Mouse (Mus musculus): Measurements from ENCODE around the gene Atp6v0a1.
"Not testable (repeated sequence)": the region's sequence is repeated elsewhere in the genome, so short reads cannot be mapped to it uniquely, and the experiment has no call there.

Atp6v0a1 gene

DNA sequence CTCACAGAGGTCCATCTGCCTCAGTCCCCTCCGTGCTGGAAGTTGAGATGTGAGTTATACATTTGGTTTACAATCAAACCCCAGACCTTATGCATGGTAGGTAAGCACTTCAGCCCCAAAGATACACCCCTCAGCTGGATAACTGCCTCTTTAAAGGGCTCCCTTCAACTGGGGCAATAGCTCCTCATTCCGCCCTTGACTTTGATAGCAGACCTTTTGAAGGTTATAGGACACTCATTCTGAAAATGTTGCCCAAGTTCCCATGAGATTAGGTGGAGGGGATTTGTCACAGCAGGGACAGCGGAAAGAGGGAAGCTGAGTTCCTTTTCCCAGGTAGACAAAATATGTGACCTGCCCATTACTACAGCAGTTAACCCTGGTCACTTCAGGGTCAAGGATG, 28.0 kb upstream of the Atp6v0a1 start:
- no peak for ATAC-seq (ENCODE audit: low TSS enrichment)

DNA sequence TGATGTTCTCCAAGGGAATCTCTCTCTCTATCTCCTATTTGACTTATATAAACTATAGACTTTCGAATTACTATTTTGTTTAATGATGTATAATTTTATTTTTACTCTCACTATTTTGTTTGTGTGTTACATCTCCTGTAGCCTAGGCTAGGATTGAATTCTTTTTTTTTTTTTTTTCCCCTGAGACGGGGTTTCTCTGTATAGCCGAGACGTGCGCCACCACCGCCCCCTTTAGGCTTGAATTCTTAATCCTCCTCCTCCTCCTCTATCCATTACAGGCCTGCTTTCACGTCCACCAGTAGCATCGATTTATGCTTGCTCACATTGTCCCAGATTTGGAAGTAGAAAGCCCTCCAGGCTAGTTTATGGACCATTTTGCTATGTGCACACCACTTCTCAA, 27.2 kb upstream of the Atp6v0a1 start:
- no peak for ATAC-seq (ENCODE audit: low TSS enrichment)

DNA sequence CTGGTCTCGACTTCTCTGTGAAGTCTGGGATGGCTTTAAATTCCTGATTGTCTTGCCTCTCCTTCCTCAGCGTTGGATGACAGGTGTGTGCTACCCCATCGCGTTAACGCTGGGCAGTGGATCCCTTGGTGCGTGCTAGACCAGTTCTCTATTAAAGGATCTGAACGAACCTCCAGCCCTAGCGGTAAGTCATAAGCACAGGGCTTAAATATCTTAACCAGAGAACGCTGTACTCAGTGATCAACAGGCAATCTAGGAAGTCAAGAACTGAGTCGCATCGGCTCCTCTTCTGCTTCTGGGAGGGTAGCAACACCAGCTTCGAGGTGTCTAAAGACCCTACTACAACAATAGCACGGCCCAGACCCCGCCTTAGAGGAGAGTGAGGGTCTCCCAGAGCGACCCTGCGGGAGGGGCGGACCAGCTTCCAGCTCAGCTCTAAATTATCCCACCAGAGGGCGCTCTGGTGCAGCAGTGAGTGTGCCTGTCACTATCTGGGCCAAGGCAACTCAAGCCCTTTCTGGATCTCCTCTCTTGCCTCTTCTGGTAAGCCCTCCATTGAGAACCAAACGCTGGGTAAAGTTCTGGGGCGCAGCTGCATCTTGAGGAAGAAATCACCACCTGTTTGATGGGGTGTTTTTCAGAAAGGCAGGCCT, 26.0 kb upstream of the Atp6v0a1 start:
- ATAC-seq (ENCODE audit: low TSS enrichment) = peak; percentile 69; the same call in 1 of the 2 replicates

DNA sequence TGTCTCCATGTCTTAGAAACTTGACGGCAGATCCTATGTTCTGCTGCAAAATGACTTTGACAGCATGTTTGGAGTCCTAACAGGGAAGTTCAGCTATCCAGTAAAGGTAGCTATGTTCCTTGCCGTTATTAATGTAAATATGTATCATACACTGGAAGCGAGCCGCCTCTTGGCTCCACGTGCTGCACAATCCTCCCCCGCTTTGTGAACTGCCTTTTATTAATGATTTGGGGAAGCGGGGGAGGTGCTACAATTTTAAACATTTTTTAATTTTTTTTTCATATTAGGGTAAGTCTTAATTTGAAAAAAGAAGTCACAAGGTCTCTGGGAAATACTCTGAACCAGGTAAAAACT, 25.5 kb upstream of the Atp6v0a1 start:
- no peak for ATAC-seq (ENCODE audit: low TSS enrichment)

DNA sequence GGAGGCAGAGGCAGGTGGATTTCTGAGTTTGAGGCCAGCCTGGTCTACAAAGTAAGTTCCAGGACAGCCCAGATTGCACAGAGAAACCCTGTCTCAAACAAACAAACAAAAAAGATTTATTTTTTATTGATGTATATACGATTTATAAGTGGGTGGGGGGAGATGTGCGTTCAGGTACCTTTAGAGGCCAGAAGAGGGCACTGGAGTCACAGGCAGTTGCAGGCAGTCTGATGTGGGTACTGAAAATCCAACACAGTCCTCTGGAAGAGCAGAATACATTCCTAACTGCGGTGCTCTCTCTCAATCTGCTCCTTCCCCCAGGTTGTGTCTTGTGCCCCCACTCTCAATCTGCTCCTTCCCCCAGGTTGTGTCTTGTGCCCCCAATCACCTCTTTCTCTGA, 23.6 kb upstream of the Atp6v0a1 start:
- no peak for ATAC-seq (ENCODE audit: low TSS enrichment)

DNA sequence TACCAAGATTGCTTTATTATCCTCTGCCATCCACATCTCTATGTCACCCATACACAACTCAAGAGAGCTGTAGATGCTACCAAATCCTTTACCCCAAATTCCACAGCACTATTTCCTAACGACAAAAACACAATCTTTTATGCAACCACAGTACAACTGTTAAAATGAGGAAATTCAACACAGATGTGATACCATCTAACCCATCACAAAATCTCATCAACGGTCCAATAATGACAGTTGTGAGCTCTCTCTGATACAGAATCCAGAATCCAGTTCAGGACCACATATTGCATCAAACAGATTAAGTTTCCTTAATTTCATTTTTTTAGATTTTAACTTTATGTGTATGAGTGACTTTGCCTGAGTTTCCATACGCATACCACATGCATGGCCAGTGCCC, 20.6 kb upstream of the Atp6v0a1 start:
- ATAC-seq (ENCODE audit: low TSS enrichment) = no peak

DNA sequence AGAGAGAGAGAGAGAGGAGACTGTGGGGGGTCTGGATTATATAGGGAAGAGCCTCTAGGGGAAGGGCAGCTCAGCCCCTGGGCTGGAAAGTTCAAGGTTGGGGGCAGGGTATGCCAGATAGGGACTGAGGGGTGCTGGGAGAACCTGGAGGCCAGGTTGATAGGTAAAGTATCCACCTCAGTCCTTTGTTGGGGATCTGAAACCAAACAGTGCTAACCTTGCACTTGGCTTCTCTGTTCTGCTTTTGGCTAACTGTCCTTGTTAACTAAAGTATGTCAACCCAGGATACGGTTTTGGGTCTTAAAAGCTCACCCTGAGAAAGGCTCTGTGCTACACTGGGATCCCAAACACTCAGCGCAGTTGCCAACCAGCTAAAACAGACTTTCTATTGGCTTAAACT, 19.6 kb upstream of the Atp6v0a1 start:
- no peak for ATAC-seq (ENCODE audit: low TSS enrichment)

DNA sequence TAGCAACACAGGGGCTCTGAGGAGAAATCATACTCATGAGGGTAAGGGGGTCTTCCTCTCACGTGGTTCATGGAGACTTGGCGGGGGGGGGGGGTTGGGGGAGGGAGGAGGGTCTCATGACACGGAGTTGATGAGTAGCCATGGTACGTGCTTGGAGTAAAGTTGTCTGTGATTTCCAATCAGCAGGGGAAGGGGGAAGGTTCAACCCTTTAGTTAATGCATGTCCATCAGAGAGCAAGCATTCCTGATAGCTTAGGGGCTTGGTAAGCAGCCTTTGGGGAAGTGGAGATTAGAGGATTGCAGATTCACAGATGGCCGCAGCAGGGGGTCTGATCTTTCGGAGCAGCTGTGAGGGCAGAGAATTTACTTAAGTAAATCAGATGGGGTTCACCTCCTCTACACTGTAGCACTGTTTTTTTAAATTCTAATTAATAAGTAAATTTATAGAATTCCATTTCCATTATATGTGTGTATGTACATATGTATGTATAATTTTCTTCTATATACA, 18.2 kb upstream of the Atp6v0a1 start:
- no peak for ATAC-seq (ENCODE audit: low TSS enrichment)

DNA sequence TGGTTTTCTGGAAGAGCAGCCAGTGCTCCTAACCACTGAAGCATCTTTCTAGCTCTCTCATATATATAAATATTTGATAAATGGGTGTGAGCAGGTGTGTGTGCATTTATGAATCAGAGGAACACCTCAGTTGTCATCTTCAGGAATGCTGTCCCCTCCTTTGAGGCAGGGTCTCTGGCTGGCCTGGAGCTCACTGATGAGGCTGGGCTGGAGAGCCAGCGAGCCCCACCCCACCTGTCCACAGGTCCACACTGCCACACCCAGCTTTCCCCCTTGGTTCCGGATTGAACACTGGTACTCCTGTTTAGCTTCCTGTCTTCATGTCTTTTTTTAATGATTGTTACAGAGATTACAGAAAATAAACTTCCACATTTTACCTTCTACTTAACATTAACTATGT, 15.8 kb upstream of the Atp6v0a1 start:
- no peak for ATAC-seq (ENCODE audit: low TSS enrichment)

DNA sequence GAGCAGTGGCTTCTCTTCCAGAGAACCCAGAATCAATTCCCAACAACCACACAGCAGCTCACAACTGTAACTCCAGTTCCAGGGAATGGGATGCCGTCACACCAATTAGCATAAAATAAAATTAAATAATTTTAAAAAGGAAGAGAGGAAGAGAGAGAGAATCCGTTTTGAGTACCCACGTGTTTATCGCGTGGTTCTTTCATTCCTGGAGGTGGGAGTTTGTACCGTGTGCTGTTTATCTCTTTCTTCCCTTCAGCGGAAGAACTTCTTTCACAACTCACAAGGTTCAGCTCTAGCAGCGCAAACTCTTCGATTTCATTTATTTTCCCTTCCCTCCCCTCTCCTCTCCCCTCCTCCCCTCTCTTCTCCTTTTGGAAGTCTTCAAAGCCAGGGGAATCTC, 15.0 kb upstream of the Atp6v0a1 start:
- ATAC-seq (ENCODE audit: low TSS enrichment) = no peak

DNA sequence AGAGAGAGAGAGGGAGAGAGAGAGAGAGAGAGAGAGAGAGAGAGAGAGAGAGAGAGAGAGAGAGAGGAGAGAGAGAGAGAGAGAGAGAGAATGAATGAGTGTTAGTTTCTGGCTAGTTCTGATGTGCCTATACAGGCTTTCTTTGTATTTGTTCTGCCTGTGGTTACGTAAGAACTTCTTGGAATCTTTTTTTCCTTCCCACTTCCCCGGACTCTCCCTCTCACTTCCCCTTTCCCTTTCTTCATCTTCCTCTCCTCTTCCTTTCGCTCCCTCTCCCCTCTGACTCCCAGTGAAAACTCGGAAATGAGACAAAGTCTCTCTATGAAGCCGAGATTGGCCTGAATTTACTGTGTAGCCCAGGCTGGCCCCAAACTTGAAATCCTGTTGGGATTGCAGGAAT, 14.6 kb upstream of the Atp6v0a1 start:
- ATAC-seq (ENCODE audit: low TSS enrichment) = no peak

DNA sequence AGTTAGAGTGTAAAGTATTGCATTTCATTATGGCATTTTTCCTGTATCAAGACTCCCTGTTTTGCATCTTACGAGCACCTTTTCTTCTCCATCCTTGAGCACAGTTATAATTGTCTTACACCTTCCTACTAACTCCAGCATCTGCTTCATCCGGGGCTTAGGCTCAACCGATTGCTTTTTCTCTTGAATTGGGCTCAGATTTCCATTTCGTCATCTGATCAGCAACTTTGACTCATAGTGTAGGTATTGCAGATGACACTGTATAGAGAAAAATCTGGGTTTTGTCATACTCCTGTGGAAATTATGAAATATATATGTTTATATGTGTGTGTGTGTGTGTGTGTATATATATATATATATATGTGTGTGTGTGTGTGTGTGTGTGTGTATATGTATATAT, 12.8 kb upstream of the Atp6v0a1 start:
- no peak for ATAC-seq (ENCODE audit: low TSS enrichment)

DNA sequence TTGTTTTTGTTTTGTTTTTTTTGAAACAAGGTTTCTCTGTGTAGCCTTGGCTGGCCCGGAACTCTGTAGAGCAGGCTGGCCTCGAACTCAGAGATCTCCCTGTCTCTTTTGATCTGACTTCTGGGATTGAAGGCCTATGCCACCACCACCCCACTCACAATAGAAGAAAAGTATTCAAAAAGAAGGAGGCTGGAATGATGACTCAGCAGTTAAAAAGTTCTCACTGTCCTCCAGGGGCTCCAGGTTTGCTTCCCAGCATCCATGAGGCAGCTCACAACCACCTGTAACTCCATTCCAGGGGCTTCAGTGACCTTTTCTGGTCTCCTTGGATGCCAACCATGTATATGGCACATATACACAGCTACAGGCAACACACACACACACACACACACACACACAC, 10.4 kb upstream of the Atp6v0a1 start:
- no peak for ATAC-seq (ENCODE audit: low TSS enrichment)

DNA sequence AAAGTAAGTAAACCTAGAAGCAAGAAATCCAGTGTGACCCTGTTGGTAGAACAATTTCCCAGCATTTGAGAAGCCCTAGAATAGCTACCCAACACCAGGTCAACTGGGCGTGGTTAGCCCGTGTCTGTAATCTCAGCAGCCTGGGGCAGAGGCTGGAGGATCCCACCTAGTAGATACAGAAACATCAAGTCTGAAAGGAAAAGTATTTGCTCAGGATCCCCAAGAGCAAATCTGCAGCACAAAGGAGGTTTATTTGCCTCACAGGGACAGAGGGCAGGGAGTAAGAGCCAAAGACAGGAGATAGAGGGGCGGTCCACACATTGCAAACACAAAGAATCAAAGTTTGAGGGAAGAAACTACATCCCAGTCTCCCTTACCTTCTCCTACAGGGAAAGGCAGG, 10.0 kb upstream of the Atp6v0a1 start:
- ATAC-seq (ENCODE audit: low TSS enrichment) = no peak

DNA sequence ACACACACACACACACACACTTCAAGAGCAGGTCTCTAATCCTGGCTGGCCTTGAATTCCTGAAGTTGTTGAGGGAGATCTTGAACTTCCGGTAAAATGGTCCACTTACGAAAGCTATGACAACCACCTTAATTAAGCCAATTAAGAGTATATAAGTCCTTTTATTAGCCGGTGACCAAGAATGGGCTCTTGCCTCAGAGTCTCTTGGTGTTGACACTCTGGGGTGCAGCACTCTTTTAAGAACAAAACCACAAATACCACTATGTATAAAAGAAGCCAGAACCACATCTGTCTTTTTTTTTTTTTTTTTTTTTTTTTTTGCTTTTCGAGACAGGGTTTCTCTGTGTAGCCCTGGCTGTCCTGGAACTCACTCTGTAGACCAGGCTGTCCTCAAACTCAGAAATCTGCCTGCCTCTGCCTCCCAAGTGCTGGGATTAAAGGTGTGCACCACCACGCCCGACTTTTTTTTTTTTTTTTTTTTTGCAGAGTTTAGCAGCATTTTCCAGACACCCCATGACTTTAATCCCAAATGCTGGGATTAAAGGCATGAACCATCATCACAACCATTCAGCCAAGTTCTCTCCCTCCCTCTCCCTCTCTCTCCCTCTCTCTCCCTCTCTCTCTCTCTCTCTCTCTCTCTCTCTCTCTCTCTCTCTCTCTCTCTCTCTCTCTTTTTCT, 7.2 kb upstream of the Atp6v0a1 start:
- ATAC-seq (ENCODE audit: low TSS enrichment) = not testable (repeated sequence)

DNA sequence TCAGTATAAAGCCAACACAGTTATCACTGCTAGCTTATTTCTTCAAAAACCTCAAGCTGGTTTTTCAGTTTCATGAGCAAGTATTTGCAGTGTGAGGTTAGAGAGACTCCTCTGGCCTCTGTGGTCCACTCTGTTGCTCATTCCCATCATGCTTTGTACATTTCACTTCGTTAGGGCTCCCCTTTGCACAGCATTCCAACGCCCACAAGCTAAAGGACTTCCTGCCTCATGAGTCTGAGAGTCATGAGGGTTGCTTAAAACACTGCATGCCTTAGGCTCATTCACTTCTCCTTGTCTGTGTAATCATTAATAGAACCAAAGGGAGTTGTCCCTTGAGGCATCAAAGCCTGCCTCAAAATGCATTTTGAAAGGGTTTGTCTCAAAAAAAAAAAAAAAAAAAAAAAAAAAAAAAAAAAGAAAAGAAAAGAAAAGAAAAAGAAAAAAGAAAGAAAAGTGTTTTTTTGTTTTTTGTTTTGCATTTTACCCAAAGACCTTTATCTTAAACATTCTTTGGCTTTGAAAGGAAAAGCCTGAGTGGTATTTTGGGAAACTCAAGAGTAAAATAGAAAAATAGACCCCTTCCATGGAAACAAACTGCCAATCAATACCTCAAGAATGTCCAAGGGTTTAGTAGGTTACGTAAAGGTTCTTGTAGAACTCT, 6.1 kb upstream of the Atp6v0a1 start:
- ATAC-seq (ENCODE audit: low TSS enrichment) = no peak

DNA sequence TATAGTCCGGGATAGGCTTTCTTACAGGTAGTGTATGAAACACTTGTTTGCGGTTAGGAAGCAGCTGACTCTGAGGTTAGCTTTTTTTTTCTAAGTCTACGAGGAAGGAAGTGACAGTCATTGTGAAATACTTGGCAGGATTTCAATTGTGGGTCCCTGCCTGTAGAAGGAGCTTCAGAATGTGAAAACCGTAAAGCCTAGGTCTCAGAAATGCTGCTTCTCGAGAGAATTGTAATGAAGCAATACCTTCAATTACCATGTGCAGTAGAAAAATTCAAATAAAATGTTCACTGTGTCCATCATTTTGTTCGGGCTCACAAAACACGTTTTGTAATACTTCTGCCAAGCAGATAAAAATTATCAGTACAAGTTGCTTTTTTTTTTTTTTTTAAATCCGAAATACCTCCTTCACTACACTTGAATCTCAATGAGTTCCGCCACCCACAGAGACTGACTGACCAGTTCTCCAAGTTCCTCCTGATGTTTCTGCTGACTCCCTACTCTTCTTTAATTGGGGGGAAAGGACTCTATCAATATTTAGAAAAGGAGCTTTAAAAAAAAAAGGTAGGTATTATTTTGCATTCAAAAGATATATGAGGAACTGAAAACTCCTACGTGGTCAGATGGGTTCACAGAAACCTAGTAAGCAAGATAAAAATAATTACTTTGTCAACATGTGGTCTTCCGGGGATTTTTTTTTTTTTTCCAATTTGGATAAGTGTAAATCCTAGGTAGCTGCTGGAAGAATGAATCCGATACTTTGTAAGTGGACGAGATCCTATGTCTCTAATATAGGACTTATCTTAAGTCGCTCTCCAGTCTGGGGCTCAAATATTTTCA, 826 bp upstream of the Atp6v0a1 start:
- ATAC-seq (ENCODE audit: low TSS enrichment) = no peak

DNA sequence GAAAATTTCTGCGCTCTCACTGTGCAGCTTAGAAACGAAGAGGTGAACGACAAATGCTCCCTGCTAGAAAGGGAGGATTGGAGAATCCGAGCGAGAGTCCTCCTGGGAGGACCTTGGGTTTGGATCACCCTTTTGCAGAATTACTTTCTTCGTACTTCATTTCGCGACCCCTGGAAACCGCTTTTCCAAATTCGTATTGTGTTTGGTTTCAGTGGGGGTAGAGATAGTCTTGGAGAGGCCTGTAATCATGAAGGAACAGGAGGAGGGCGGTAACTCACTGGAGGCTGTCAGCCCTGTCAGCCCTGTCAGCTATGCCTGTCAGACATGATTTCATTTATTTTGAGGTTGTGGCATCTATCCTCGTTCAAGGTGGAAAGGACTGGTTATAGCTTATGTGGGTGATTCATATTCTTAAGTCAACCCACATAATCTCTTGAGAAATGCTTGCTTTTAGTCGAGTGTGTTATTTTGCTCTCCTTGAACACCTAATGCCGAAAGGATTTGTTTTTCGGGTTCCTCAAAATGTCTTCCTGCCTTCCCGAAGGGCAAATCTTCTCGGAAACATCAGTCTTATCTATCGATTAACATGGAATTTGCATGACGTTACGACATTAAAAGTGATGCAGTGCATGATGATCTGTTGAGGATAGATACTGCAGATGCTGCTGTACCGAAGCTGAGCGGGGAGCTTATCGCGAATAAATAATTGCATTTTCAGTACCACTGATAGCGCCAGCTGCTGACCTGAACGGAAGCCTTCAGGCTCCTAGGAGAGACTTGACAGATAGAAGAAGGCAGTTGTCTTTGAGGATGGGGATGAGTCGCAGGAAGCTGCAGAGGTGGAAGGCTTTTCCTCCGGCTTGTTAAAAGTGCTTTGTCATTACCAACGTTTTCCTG, 884 bp downstream of the Atp6v0a1 start:
- ATAC-seq (ENCODE audit: low TSS enrichment) = peak; percentile 50; the same call in 1 of the 2 replicates

DNA sequence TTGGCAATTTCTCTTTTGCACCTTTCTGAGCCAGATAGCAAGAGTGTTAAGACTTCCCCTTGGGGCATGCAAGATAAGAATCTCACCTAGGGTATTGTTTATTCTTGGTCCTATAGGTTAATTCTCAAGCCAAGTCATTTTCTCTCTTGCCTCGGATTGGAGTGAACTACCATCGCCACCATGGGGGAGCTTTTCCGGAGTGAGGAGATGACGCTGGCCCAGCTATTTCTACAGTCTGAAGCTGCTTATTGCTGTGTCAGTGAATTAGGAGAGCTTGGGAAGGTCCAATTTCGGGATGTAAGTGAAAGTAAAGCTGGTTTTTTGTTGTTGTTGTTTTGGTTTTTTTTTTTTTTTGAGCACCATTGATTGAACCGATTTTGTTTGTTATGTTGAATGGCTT, 2.4 kb downstream of the Atp6v0a1 start:
- ATAC-seq (ENCODE audit: low TSS enrichment) = no peak

DNA sequence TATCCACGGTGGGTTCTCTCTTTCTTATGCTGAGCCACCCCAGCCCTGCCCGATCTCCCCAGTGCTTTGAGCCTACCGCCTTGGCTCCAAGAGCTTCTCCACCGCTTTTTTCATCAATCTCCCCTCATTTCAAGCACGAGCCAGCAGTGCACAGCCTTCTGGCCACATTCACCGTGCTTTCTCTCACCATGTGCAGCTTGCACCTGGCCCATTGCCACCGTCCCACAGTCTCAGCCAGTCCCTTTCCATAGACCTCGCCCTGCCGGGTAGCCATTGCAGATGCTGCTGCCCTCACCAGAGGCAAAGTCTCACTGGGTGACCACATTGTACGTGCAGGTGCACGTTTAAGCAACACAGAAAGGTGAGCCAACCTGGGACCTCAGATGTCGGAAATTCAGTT, 14.1 kb downstream of the Atp6v0a1 start:
- ATAC-seq (ENCODE audit: low TSS enrichment) = no peak

DNA sequence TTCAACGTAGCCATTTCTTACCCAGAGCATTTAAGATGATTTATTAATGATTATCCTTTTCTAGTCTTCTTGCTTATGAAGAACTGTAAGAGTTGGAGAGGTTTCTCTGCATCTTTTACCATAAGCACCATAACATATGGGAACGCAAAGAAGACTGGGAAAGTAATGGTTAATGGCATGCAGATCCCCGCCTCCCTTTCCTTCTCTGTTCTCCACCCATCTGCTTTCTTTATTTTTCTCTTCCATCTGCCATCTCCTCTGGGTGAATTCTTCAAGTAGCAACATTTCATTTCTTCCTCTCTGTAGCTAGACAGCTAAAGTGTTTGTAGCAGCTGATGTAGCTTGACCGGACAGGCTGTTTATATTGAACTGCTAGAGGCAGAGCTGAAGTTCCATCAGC, 14.7 kb downstream of the Atp6v0a1 start:
- ATAC-seq (ENCODE audit: low TSS enrichment) = peak; percentile 49; the same call in 1 of the 2 replicates

All from frontal cortex, adult (tissue).